Mouse (Mus musculus): Measurements from ENCODE around the gene Gm4858. TPM values are rescaled to one million over a fixed set of nuclear protein-coding genes. Genes with fewer than 3 reads are reported as not detected.
"Not testable (repeated sequence)": the region's sequence is repeated elsewhere in the genome, so short reads cannot be mapped to it uniquely, and the experiment has no call there.

Gm4858 gene
- not detected in 2 replicates for polyA plus RNA-seq (2016; fragmentation: Nextera tagmentation; extraction: Ambion mirVana)

GRCm38 (mm10) chr3:93068523-93068922 is at the start of gene Gm4858:
Gene Gm4858, plus strand, starts transcription at chr3:93068823.
- H3K4me1 ChIP-seq; H3K27me3 ChIP-seq (replicated peaks); H3K36me3 ChIP-seq; H3K9ac ChIP-seq; H3K4me3 ChIP-seq; H3K4me2 ChIP-seq; ATAC-seq; H3K27ac ChIP-seq; H3K9me3 ChIP-seq (replicated peaks): not testable (repeated sequence)

GRCm38 (mm10) chr3:93018960-93019359 is 49.7 kb upstream of the Gm4858 start, which contains the start of gene Lce1m:
Gene Lce1m, minus strand, starts transcription at chr3:93019060.
- no peak within 1 kb of the TSS for H3K4me2 ChIP-seq
- H3K9ac ChIP-seq: no peak within 1 kb of the TSS
- peaks cover 18% of the 10 kb centered on the region for H3K27me3 ChIP-seq (replicated peaks)
- H3K36me3 ChIP-seq: no peaks in the 10 kb centered on the region
- WGBS (ENCODE audit: insufficient replicate concordance): 75% methylated on average over 2 of the region's 2 CpGs
- no peaks in the 10 kb centered on the region for H3K9me3 ChIP-seq (replicated peaks)
- H3K27ac ChIP-seq: no peak within 1 kb of the TSS
- no peaks in the 10 kb centered on the region for H3K4me1 ChIP-seq
- no peak within 1 kb of the TSS for H3K4me3 ChIP-seq
- no peak for ATAC-seq

GRCm38 (mm10) chr3:93021171-93021570 is 47.5 kb upstream of the Gm4858 start:
- H3K9me3 ChIP-seq (replicated peaks): no peaks in the 10 kb centered on the region
- H3K4me3 ChIP-seq: no peak overlapping the region
- no peak overlapping the region for H3K27ac ChIP-seq
- no peaks in the 10 kb centered on the region for H3K36me3 ChIP-seq
- no peak overlapping the region for H3K4me2 ChIP-seq
- no peak for ATAC-seq
- no peaks in the 10 kb centered on the region for H3K4me1 ChIP-seq
- no peak overlapping the region for H3K9ac ChIP-seq
- no peaks in the 10 kb centered on the region for H3K27me3 ChIP-seq (replicated peaks)
- 69% methylated on average over 1 of the region's 1 CpGs for WGBS (ENCODE audit: insufficient replicate concordance)

- Histone ChIP-seq H3K4me1 (no peaks in the 10 kb centered on the region), H3K27me3 (replicated peaks) (no peaks in the 10 kb centered on the region), H3K9ac (no peak overlapping the region), H3K4me3 (no peak overlapping the region), H3K9me3 (replicated peaks) (no peaks in the 10 kb centered on the region), H3K36me3 (no peaks in the 10 kb centered on the region), H3K27ac (no peak overlapping the region), H3K4me2 (no peak overlapping the region)
- ATAC-seq: no peak
- WGBS (ENCODE audit: insufficient replicate concordance): 57% methylated on average over 3 of the region's 3 CpGs
Observed at GRCm38 (mm10) chr3:93023411-93024184, 45.0 kb upstream of the Gm4858 start.

- Histone ChIP-seq H3K27me3 (replicated peaks) (no peaks in the 10 kb centered on the region), H3K9ac (no peak overlapping the region), H3K4me1 (no peaks in the 10 kb centered on the region), H3K4me3 (no peak overlapping the region), H3K9me3 (replicated peaks) (no peaks in the 10 kb centered on the region), H3K27ac (no peak overlapping the region), H3K4me2 (no peak overlapping the region), H3K36me3 (no peaks in the 10 kb centered on the region)
- ATAC-seq: no peak
- WGBS (ENCODE audit: insufficient replicate concordance): 71% methylated on average over 2 of the region's 2 CpGs
Observed at GRCm38 (mm10) chr3:93025486-93025885, 43.1 kb upstream of the Gm4858 start.

GRCm38 (mm10) chr3:93031450-93031849 is 37.2 kb upstream of the Gm4858 start:
- no peak for ATAC-seq
- 40% methylated on average over 5 of the region's 5 CpGs for WGBS (ENCODE audit: insufficient replicate concordance)

GRCm38 (mm10) chr3:93050182-93050581 is 18.4 kb upstream of the Gm4858 start:
- ATAC-seq: no peak
- WGBS (ENCODE audit: insufficient replicate concordance): 73% methylated on average over 1 of the region's 1 CpGs
- H3K27ac ChIP-seq: no peak overlapping the region
- no peaks in the 10 kb centered on the region for H3K27me3 ChIP-seq (replicated peaks)
- H3K9me3 ChIP-seq (replicated peaks): no peaks in the 10 kb centered on the region
- no peak overlapping the region for H3K4me2 ChIP-seq
- no peak overlapping the region for H3K9ac ChIP-seq
- no peaks in the 10 kb centered on the region for H3K4me1 ChIP-seq
- H3K36me3 ChIP-seq: no peaks in the 10 kb centered on the region
- no peak overlapping the region for H3K4me3 ChIP-seq

More at GRCm38 (mm10) chr3:93031450-93031849, 37.2 kb upstream of the Gm4858 start:
- H3K36me3 ChIP-seq: no peaks in the 10 kb centered on the region
- no peaks in the 10 kb centered on the region for H3K9me3 ChIP-seq (replicated peaks)
- H3K4me2 ChIP-seq: no peak overlapping the region
- H3K4me3 ChIP-seq: no peak overlapping the region
- H3K4me1 ChIP-seq: no peaks in the 10 kb centered on the region
- no peaks in the 10 kb centered on the region for H3K27me3 ChIP-seq (replicated peaks)
- no peak overlapping the region for H3K9ac ChIP-seq
- H3K27ac ChIP-seq: no peak overlapping the region

GRCm38 (mm10) chr3:93052826-93053474 is 15.7 kb upstream of the Gm4858 start:
- H3K4me1 ChIP-seq: no peaks in the 10 kb centered on the region
- H3K4me3 ChIP-seq: no peak overlapping the region
- no peaks in the 10 kb centered on the region for H3K36me3 ChIP-seq
- no peak for ATAC-seq
- no peaks in the 10 kb centered on the region for H3K27me3 ChIP-seq (replicated peaks)
- H3K27ac ChIP-seq: no peak overlapping the region
- H3K4me2 ChIP-seq: no peak overlapping the region
- H3K9ac ChIP-seq: no peak overlapping the region
- no peaks in the 10 kb centered on the region for H3K9me3 ChIP-seq (replicated peaks)
- WGBS (ENCODE audit: insufficient replicate concordance): 42% methylated on average over 10 of the region's 10 CpGs

- H3K9me3 ChIP-seq (replicated peaks): no peaks in the 10 kb centered on the region
- no peak overlapping the region for H3K9ac ChIP-seq
- 50% methylated on average over 2 of the region's 2 CpGs for WGBS (ENCODE audit: insufficient replicate concordance)
- no peaks in the 10 kb centered on the region for H3K27me3 ChIP-seq (replicated peaks)
- no peak for ATAC-seq
- no peaks in the 10 kb centered on the region for H3K36me3 ChIP-seq
- H3K4me1 ChIP-seq: no peaks in the 10 kb centered on the region
- no peak overlapping the region for H3K4me3 ChIP-seq
- H3K27ac ChIP-seq: no peak overlapping the region
- no peak overlapping the region for H3K4me2 ChIP-seq
Observed at GRCm38 (mm10) chr3:93086631-93087030, 18.0 kb downstream of the Gm4858 start.

GRCm38 (mm10) chr3:93093581-93093980 is 25.0 kb downstream of the Gm4858 start:
- not testable (repeated sequence) for H3K4me1 ChIP-seq; H3K4me2 ChIP-seq; H3K4me3 ChIP-seq; H3K36me3 ChIP-seq; H3K27me3 ChIP-seq (replicated peaks); ATAC-seq; H3K9ac ChIP-seq; H3K27ac ChIP-seq; H3K9me3 ChIP-seq (replicated peaks)
- WGBS (ENCODE audit: insufficient replicate concordance): 17% methylated on average over 1 of the region's 1 CpGs

- no peak for ATAC-seq
- Histone ChIP-seq H3K4me1 (no peaks in the 10 kb centered on the region), H3K9me3 (replicated peaks) (no peaks in the 10 kb centered on the region), H3K27me3 (replicated peaks) (no peaks in the 10 kb centered on the region), H3K4me2 (no peak overlapping the region), H3K36me3 (no peaks in the 10 kb centered on the region), H3K4me3 (no peak overlapping the region), H3K27ac (no peak overlapping the region), H3K9ac (no peak overlapping the region)
- WGBS (ENCODE audit: insufficient replicate concordance): 69% methylated on average over 2 of the region's 2 CpGs
Observed at GRCm38 (mm10) chr3:93096447-93096846, 27.8 kb downstream of the Gm4858 start.

- Histone ChIP-seq H3K27ac (no peak overlapping the region), H3K4me2 (no peak overlapping the region), H3K9ac (no peak overlapping the region), H3K9me3 (replicated peaks) (no peaks in the 10 kb centered on the region), H3K27me3 (replicated peaks) (no peaks in the 10 kb centered on the region), H3K36me3 (no peaks in the 10 kb centered on the region), H3K4me1 (no peaks in the 10 kb centered on the region), H3K4me3 (no peak overlapping the region)
- 29% methylated on average over 5 of the region's 5 CpGs for WGBS (ENCODE audit: insufficient replicate concordance)
- ATAC-seq: no peak
Observed at GRCm38 (mm10) chr3:93111668-93112067, 43.0 kb downstream of the Gm4858 start.
